Mouse (Mus musculus) bone marrow, adult 2 months (tissue): ENCODE data around the gene Phc1. TPM values are rescaled to one million over a fixed set of nuclear protein-coding genes. Genes with fewer than 3 reads are reported as not detected.
A peak's percentile ranks its signal among the peaks of the same experiment; 100 is the strongest.

ENCODE experiments used
- H3K27ac ChIP-seq: fragments of 200-500 bp; 2 replicates; pipeline ENCODE4 v1.5.1; 2012; ENCODE audit warnings: low read depth, mild to moderate bottlenecking, control low read depth, inconsistent platforms, low read length; ENCODE audit not compliant: control insufficient read depth, poor library complexity, insufficient read depth
- H3K4me1 ChIP-seq: fragments of 200-500 bp; 2 replicates; pipeline ENCODE4 v1.6.1; 2011; ENCODE audit warnings: low read length; ENCODE audit not compliant: control insufficient read depth, insufficient read depth
- H3K4me3 ChIP-seq: fragments of 200-500 bp; replicated peaks from 2 replicates; pipeline ENCODE3; 2011; ENCODE audit warnings: mild to moderate bottlenecking, low read depth, low read length, control low read depth; ENCODE audit not compliant: control insufficient read depth
- CTCF ChIP-seq: fragments of 200-500 bp; IDR thresholded peaks from 2 replicates; pipeline ENCODE4 v1.5.1; 2011; ENCODE audit warnings: low read length, control low read depth; ENCODE audit not compliant: control insufficient read depth, insufficient read depth
- POLR2A ChIP-seq: fragments of 200-500 bp; IDR thresholded peaks from 2 replicates; pipeline ENCODE4 v1.6.1; 2011; ENCODE audit warnings: low read depth, mild to moderate bottlenecking, control low read depth, low read length, borderline replicate concordance; ENCODE audit not compliant: control insufficient read depth
- WGBS: fragments of 180-500 bp; shearing (Covaris S2); methylation state at CpG from one replicate; pipeline ENCODE4 v1.1.7; 2018; 5-methylcytosine and 5-hydroxymethylcytosine counted together
- polyA plus RNA-seq: library from polyadenylated mRNA; stranded (reverse); fragments of >200 nt; gene quantifications from 2 replicates; pipeline ENCODE4 v1.2.4, GENCODE M21; 2011; ENCODE audit warnings: low replicate concordance; ENCODE audit not compliant: missing spikeins, insufficient read depth, insufficient read length

Phc1 gene
- polyA plus RNA-seq, 1 experiment: 13.6 TPM

- H3K4me3 ChIP-seq: peak overlapping the region; percentile 30
Measured at GRCm38 (mm10) chr6:122310187-122310820, 30.1 kb downstream of the Phc1 start.

GRCm38 (mm10) chr6:122309446-122309960, 30.9 kb downstream of the Phc1 start:
- no peak for TF ChIP-seq CTCF
- TF ChIP-seq POLR2A: no peak
- no peak overlapping the region; the same call in 1 of the 2 replicates for H3K27ac ChIP-seq
- no peaks in the 10 kb centered on the region for H3K4me1 ChIP-seq
- H3K4me3 ChIP-seq: peak overlapping the region; percentile 76
- WGBS: under 1% methylated on average over 11 of the region's 11 CpGs

More at GRCm38 (mm10) chr6:122310187-122310820, 30.1 kb downstream of the Phc1 start:
- no peaks in the 10 kb centered on the region for H3K4me1 ChIP-seq
- no peak overlapping the region for H3K27ac ChIP-seq
- 14% methylated on average over 5 of the region's 5 CpGs for WGBS
- TF ChIP-seq POLR2A (no peak), CTCF (no peak)

- WGBS: under 1% methylated on average over 49 of the region's 49 CpGs
- Histone ChIP-seq H3K4me1 (no peaks in the 10 kb centered on the region), H3K4me3 (peak within 1 kb of the TSS; percentile 76), H3K27ac (peak within 1 kb of the TSS; percentile 75)
- TF ChIP-seq CTCF (peak; percentile 87), POLR2A (peak; percentile 63; the same call in 1 of the 2 replicates)
Measured at GRCm38 (mm10) chr6:122308505-122309393, 31.6 kb downstream of the Phc1 start, which contains the start of gene M6pr. TSS of gene M6pr (plus strand) at chr6:122308720.

- H3K4me3 ChIP-seq: no peak overlapping the region
- H3K4me1 ChIP-seq: no peaks in the 10 kb centered on the region
- WGBS: 75% methylated on average over 6 of the region's 6 CpGs
- H3K27ac ChIP-seq: no peak overlapping the region
- TF ChIP-seq POLR2A: no peak
- no peak for TF ChIP-seq CTCF
Measured at GRCm38 (mm10) chr6:122308136-122308504, 32.2 kb downstream of the Phc1 start.

GRCm38 (mm10) chr6:122306707-122307106, 33.7 kb downstream of the Phc1 start:
- TF ChIP-seq CTCF: no peak
- TF ChIP-seq POLR2A: no peak
- no peaks in the 10 kb centered on the region for H3K4me1 ChIP-seq
- no peak overlapping the region for H3K4me3 ChIP-seq
- H3K27ac ChIP-seq: no peak overlapping the region
- WGBS: 86% methylated on average over 4 of the region's 4 CpGs

- no peak for TF ChIP-seq CTCF
- no peak for TF ChIP-seq POLR2A
- no peak overlapping the region for H3K27ac ChIP-seq
- H3K4me1 ChIP-seq: no peaks in the 10 kb centered on the region
- 67% methylated on average over 12 of the region's 12 CpGs for WGBS
- H3K4me3 ChIP-seq: no peak overlapping the region
Measured at GRCm38 (mm10) chr6:122304790-122305555, 35.4 kb downstream of the Phc1 start.

GRCm38 (mm10) chr6:122304355-122304754, 36.0 kb downstream of the Phc1 start:
- no peak overlapping the region for H3K27ac ChIP-seq
- 37% methylated on average over 6 of the region's 6 CpGs for WGBS
- no peak for TF ChIP-seq POLR2A
- TF ChIP-seq CTCF: peak; percentile 75
- no peaks in the 10 kb centered on the region for H3K4me1 ChIP-seq
- no peak overlapping the region for H3K4me3 ChIP-seq

- TF ChIP-seq CTCF: no peak
- no peak for TF ChIP-seq POLR2A
- H3K4me3 ChIP-seq: no peak overlapping the region
- 42% methylated on average over 9 of the region's 9 CpGs for WGBS
- H3K27ac ChIP-seq: no peak overlapping the region
- no peaks in the 10 kb centered on the region for H3K4me1 ChIP-seq
Measured at GRCm38 (mm10) chr6:122303526-122303925, 36.8 kb downstream of the Phc1 start.
